Mouse (Mus musculus): ENCODE data around the gene Vmn1r1.
A peak's percentile ranks its signal among the peaks of the same experiment; 100 is the strongest.
"Not testable (repeated sequence)": the region's sequence is repeated elsewhere in the genome, so short reads cannot be mapped to it uniquely, and the experiment has no call there.

Gene Vmn1r1

DNA sequence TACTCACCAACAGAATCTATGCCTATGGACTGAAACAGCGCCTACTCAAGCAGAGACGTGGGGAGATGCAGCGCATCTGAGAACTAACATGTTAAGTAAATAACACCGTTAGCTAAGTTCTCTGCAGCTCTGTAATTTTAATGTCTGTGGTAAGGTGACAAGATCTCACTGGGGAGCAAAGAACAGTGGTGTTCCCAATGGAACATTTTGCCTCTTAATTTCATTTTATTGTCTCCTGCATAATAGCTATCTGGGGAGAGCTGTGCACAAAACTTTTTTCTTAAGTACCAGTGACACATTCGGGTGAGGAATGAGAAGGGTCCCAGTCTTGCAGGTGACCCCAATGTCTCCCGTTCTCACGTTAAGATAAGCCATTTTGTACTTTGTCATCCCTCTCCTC is at the start of gene Vmn1r1:
TSS of gene Vmn1r1 (minus strand) at position 101 of the 400 bp plus-strand sequence.
- no peak for DNase-seq (ENCODE audit: low spot score)

- DNase-seq (ENCODE audit: low spot score): no peak
Measured at GRCm38 (mm10) chr1:182210322-182210721, 46.0 kb upstream of the Vmn1r1 start.

DNA sequence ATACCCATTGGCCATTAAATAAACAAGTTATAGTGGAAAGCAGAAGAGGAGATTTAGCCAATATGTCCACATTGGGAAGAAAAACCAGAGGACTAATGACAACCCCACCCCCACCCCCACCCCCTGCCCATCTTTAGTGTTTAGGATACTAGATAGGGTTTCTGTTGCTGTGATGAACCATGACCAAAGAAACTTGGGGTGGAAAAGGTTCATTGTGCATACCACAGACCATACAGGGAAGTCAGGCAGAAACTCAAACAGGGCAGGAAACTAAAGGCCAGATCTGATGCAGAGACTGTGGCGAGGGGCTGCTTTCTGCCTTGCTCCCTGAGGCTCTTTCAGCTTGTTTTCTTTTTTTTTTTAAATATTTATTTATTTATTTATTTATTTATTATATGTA is 28.3 kb upstream of the Vmn1r1 start:
- DNase-seq (ENCODE audit: low spot score): no peak

GRCm38 (mm10) chr1:182191816-182192545 is 27.7 kb upstream of the Vmn1r1 start:
- DNase-seq (ENCODE audit: low spot score): no peak

DNA sequence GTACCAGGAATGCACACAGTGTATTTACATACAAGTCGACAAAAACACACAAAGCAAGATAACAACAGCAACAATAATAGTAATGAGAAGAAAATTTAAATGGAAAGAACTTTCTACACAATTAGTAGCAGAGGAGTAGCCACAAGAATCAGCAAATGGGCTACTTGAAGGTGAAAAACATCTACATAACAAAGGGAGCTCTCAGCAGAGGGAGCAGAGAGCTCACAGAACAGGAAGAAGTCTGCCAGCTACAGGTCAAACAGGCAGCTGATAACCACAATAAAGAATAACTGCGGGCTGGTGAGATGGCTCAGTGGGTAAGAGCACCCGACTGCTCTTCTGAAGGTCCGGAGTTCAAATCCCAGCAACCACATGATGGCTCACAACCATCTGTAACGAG is 26.9 kb upstream of the Vmn1r1 start:
- DNase-seq (ENCODE audit: low spot score): no peak

DNA sequence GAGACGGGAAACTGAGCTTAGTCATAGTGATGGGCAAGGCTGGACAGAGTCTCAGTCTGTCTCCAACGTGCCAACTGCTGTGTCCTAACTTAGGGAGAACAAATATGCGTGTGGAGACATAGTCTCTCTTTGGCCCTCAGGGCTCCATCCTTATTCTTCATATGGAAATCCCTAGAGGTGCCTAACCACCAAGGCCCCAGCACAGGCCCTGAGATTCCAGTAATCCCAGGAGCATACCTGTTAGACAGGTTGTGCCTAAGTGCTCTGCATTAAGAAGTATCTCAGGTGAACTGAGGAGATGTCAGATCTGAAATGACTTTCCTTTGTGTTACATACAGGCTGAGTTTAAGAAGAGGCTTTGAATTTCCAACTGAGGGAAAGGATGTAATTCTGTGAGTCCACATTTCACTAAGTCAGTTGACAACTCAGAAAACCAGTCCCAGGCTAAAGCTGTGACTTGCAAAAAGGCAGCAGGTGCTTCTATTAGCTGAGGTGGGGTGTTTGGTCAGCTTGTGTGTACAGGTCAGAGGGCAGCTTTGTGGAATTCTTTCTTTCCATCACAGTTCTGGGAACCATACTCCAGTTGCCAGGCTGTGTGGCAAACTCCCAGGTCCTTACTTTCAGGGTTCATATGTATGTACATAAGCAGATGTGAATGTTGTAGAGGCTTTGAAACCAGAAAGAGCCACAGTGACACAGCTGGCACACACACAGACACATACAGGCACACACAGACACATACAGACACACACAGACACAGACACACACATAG is 25.6 kb upstream of the Vmn1r1 start:
- no peak for DNase-seq (ENCODE audit: low spot score)

GRCm38 (mm10) chr1:182182449-182182848 is 18.2 kb upstream of the Vmn1r1 start:
- not testable (repeated sequence) for DNase-seq (ENCODE audit: low spot score)

GRCm38 (mm10) chr1:182181456-182182305 is 17.4 kb upstream of the Vmn1r1 start:
- DNase-seq (ENCODE audit: low spot score): no peak

GRCm38 (mm10) chr1:182176985-182177384 is 12.7 kb upstream of the Vmn1r1 start:
- not testable (repeated sequence) for DNase-seq (ENCODE audit: low spot score)

DNA sequence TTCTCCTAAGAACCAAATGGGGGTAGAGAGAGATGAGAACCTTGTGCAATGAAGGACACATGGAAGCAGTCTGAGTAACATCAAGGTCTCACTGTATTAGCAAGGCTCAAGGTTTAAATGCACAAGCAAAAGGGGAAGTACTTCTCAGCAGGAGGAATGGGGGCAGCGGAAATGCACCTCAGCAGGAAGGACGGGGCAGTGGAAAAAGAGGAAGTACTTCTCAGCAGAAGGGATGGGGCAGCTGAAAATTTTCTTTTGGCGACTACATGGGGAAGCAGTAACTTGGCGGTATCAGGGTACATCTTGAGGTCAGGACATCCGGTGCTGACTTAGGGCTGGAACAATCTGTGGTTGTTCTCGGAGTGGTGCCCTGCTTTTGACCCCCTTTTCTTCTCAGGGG is 5.9 kb upstream of the Vmn1r1 start:
- DNase-seq (ENCODE audit: low spot score): not testable (repeated sequence)

GRCm38 (mm10) chr1:182162951-182163350 is 1.3 kb downstream of the Vmn1r1 start:
- DNase-seq (ENCODE audit: low spot score): peak; percentile 41

DNA sequence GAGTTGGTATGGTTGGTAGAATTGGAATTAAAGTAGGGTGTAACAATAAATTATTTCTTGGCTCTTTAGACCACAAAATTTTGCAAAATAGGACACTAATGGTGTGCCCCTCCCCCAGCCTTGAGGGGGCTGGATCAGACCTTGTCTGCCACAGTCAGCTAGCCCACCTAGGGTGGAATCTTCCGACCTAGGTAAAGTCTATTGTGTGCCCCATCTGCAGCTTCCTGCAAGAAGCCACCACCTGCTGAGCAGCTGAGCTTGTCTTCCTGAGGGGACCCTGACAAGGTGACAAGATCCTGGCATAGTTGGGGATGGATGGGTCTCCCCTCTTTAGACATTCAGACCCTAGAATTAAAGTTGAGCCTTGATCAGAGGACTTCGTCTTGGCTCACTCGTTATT is 4.7 kb downstream of the Vmn1r1 start:
- no peak for DNase-seq (ENCODE audit: low spot score)

DNA sequence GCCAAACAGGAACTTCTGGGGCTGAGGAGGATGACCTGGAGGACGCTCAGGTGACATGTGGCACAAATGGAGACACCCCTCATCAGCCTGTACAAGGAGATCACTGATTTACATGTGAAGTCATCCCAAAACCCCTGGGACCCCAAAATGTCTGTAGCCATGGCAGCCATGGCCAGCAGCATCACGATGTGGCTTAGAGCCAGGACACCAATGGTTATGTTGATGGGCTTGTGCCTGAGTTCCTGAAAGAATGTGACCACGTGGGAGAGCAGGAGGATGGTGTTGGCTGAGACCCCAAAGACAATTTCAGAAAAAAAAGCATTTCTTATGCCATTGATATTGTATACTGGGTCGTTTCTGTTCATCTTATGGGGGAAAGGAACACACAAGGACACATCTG is 6.6 kb downstream of the Vmn1r1 start:
- no peak for DNase-seq (ENCODE audit: low spot score)

GRCm38 (mm10) chr1:182149966-182150365 is 14.3 kb downstream of the Vmn1r1 start:
- peak; percentile 15 for DNase-seq (ENCODE audit: low spot score)

GRCm38 (mm10) chr1:182148864-182149514 is 15.3 kb downstream of the Vmn1r1 start:
- DNase-seq (ENCODE audit: low spot score): no peak

DNA sequence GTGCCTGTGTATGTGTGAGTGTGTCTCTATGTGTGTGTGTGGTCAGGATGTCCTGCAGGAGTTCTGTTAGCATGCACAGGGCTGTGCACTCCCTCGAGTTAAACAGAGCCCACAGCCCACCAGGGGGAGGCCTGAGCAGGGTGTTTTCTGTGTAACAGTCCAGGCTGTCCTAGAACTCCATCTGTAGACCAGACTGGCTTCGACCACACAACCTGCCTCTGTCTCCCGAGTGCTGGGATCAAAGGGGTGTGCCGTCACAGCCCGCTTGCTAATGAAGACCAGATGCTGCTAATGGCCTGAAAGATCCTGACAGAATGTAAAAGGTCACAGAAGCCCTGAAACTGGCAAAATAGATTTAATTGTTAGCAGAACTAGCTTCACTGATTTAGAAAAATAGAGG is 18.7 kb downstream of the Vmn1r1 start:
- no peak for DNase-seq (ENCODE audit: low spot score)

DNA sequence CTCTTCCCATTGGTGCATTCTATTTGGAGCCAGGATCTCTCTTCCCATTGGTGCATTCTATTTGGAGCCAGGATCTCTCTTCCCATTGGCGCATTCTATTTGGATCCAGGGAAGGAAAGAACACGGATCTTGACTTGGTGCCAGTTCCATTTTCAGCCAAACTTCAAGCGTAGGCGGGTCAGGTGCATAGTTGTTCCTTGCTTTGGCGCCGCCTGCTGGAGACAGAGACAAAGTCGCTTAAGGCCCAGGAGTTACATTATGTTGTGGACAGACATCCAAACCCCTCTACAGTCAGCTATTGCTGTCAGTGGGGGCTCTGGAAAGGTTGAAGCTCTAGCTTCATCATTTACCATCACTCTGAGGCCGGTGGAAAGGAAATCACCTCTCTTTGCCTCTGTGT is 21.0 kb downstream of the Vmn1r1 start:
- DNase-seq (ENCODE audit: low spot score): peak; percentile 19

- DNase-seq (ENCODE audit: low spot score): no peak
Measured at GRCm38 (mm10) chr1:182142725-182143124, 21.6 kb downstream of the Vmn1r1 start.

- peak; percentile 68 for DNase-seq (ENCODE audit: low spot score)
Measured at GRCm38 (mm10) chr1:182140370-182140769, 23.9 kb downstream of the Vmn1r1 start.

GRCm38 (mm10) chr1:182139937-182140336 is 24.3 kb downstream of the Vmn1r1 start:
- DNase-seq (ENCODE audit: low spot score): no peak

DNA sequence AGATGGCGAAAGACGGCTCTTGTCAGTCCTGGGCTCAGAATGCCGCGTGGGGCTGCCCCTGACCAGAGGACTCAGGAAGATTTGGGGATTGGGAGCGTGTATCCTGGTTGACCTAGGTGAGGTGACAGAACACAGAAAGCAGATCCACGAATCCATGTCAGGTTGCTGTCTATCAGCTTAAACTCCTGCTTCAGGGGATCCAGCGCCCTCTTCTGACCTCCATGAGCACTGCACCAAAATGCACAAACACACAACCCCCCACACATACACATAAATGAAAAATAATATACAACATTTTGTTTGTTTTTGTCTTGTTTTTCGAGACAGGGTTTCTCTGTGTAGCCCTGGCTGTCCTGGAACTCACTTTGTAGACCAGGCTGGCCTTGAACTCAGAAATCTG is 26.1 kb downstream of the Vmn1r1 start:
- no peak for DNase-seq (ENCODE audit: low spot score)

All from T-cell, adult 2 months (primary cell).